Mouse (Mus musculus): ENCODE results near the gene Olfr1356.
"Not testable (repeated sequence)": the region's sequence is repeated elsewhere in the genome, so short reads cannot be mapped to it uniquely, and the experiment has no call there.

The Olfr1356 gene

DNA sequence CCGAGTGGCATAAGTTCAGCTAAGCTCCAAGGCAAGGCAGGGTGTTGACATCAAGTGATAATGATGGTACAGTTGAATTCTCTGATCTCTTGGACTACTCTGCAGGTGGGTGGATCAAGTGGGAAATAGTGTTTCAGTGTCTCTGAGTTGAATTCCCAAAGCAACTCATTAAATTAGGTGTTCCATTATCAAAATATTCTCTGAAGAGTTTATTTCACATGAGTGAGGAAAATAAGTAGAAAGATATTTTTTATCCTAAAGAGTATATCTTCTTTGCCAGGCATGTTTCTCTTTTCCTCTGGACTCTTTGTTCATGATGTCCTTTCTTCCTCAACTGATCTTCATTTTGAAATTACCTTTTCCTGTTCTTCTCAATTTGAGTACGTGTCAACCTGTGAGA, at the start of gene Olfr1356:
Gene Olfr1356 (minus strand): TSS at position 101 of the 400 bp plus-strand sequence.
- DNase-seq: no peak

DNA sequence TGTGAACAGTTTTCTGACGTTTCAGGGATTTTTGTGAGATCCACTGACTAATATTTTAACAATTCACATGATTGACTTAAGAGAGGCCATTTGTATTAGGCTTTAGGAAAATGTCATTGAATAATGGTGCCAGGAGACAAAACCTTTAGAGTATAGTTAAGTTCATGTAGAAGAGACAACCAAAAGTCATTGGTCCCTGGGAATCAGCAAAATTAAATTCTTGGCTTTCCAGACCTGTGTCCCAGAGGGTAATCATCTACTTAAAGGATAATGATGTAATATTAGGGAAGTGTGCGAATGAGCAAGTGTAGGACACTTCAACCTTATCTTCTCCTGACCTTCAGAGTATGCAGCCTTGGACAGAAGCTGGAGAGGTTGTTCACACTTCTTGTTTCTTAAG, 23.3 kb upstream of the Olfr1356 start, which contains the start of gene Olfr1355:
Gene Olfr1355 (plus strand): TSS at position 301 of the 400 bp plus-strand sequence.
- DNase-seq: no peak

DNA sequence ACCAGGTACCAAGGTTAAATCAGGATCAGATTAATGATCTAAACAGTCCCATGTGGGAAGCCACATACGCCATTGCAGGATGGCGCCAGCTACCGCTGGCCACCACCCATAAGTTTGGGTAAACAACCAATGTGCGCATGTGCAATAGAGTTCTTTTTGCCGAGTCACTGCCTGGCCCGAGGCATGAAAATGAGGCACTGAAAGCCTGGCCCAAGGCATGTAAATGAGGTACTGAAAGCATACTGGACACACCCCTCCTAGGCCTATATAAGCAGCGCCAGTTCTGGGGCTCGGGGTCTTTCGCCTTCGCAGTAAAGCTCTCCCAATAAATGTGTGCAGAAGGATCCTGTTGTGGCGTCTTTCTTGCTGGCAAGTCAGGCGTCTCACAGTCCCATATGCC, 11.5 kb downstream of the Olfr1356 start:
- DNase-seq: not testable (repeated sequence)

DNA sequence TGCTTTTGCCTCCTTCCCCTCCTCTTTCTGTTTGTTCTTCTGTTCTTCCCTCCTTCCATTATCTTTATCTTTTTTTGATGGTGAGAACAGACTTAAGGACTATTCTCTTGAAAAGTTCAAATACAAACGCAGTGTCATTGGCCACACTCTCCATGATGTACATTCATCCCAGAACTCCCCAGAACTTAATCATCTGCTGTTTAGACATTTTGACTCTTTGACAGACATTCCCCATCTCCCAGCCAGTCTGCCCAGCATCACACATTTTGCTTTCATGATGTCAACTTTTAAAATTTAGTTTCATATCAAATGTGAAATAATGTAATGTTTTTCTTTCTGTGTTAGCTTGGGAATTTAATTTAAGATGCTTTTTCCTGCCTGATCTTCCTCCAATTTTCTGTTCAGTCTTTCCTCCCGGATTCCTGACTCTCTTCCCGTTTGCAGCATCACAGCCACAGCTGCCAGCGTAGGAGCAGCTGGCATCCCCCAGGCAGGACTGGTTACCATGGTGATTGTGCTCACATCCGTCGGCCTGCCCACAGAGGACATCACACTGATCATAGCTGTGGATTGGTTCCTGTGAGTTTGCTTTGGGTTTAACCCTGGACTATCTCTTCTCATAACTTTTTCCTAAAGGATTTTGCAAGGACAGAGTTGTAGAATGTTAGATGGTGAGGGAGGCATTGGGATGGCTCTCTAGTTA, 39.5 kb downstream of the Olfr1356 start:
- no peak for DNase-seq

DNA sequence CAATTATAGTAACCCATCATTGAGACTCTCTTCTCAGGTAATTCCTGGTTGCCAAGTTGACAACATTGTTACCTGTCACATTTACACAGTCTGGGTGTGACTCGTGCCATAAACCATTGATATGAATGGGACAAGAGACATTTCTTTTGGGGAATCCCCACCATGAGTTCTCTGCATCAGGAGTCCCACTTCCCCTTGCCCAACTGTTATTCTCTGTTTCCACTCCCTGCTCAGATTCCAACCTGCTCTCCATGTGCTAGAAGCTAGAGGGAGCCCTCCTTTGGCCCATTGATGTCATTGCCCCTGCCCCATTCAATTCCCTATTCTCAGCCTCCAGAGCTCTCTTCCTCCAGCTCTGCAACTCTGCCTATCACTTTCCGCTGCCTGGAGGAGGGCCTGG, 50.5 kb downstream of the Olfr1356 start:
- DNase-seq: no peak
